Mouse (Mus musculus) ES-CJ7 (cell line): Measurements from ENCODE around the gene Med10.
A peak's percentile ranks its signal among the peaks of the same experiment; 100 is the strongest.

Experiments
- DNase-seq: peaks from one replicate; pipeline ENCODE4 v3.0.0; 2011; ENCODE audit warnings: low read depth, low spot score

Gene Med10

GRCm38 (mm10) chr13:69830606-69831005 is 28.4 kb downstream of the Med10 start:
- DNase-seq, result no peak

GRCm38 (mm10) chr13:69832578-69832977 is 30.4 kb downstream of the Med10 start:
- DNase-seq, result no peak

- no peak for DNase-seq
These were observed 31.2 kb downstream of the Med10 start for GRCm38 (mm10) chr13:69833416-69833815.

- no peak for DNase-seq
These were observed 43.4 kb downstream of the Med10 start for GRCm38 (mm10) chr13:69845592-69845991.

- DNase-seq, result no peak
These were observed 47.4 kb downstream of the Med10 start for GRCm38 (mm10) chr13:69849579-69849978.

- DNase-seq, result peak; percentile 16
These were observed 50.1 kb downstream of the Med10 start for GRCm38 (mm10) chr13:69852313-69852712.

GRCm38 (mm10) chr13:69853425-69854043 is 51.3 kb downstream of the Med10 start:
- no peak for DNase-seq

- DNase-seq, result no peak
These were observed 53.7 kb downstream of the Med10 start for GRCm38 (mm10) chr13:69855941-69856340.

GRCm38 (mm10) chr13:69862276-69862675 is 60.1 kb downstream of the Med10 start:
- no peak for DNase-seq

GRCm38 (mm10) chr13:69864911-69865310 is 62.7 kb downstream of the Med10 start:
- no peak for DNase-seq
